Mouse (Mus musculus) kidney, postnatal 14 days (tissue): ENCODE measurements around the gene Cacng1.

Source experiments
- DNase-seq: peaks from one replicate; pipeline ENCODE4 v3.0.0; 2022; ENCODE audit warnings: mixed read lengths

Cacng1 gene

GRCm38 (mm10) chr11:107716332-107716938 is at the start of gene Cacng1:
Gene Cacng1 (minus strand): TSS chr11:107716522.
- DNase-seq: no peak

DNA sequence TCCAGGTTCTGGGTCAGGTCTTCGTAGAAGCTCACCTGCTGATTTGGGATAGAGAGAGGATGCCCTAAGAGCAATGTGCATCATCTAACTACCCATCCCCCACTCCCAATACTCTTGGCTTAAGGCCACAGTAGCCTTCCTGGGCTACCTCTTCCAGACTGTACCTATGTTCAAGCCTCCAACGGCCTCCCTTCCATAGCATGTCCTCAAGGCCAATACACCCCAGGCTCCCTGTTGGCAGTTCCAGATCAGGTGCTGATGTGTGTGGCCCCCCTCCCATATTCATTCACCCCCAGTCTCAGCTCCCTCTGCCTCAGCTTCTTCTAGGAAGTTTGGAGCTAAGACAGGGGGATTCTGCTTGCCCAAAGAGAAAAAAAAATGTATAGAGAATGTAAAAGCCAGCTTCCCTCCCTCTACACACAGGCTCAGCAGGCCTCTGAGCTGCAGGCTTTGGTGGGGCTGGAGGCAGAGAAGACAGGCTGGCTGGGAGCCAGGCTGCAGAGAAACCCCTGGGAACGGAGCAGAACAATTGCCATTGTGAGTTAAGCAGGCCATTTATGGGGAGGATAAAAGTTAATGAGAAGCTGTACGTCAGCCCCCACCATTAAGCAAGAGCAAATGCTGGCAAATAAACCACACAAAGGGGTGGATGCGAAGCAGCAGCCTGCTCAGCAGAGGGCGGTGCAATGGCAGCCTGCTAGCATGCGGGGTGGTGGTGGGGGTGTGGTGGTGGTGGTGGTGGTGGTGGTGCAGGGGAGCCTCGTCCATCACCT is 46.6 kb upstream of the Cacng1 start:
- DNase-seq: peak; percentile 36

- DNase-seq: no peak
Measured at GRCm38 (mm10) chr11:107761790-107762500, 45.6 kb upstream of the Cacng1 start.

DNA sequence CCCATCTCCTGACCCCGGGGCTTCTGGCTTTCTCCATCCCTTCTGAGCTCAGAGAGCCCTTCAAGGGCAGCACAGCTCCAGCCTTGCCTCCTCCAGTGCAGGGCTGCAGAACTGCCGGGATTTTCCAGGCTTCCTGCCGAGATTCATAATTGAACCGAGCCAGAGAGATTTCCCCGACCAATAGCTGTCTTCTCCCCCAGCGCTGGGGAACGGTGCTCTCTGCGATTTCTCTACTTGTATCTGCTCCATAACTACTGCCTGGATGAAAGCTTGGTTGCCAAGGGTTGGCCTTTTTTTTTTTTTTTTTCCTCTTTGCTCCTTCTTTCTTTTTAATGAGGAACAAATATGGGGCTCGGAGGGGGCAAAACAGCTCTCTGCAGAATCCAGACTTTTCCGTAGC is 43.7 kb upstream of the Cacng1 start:
- no peak for DNase-seq

DNA sequence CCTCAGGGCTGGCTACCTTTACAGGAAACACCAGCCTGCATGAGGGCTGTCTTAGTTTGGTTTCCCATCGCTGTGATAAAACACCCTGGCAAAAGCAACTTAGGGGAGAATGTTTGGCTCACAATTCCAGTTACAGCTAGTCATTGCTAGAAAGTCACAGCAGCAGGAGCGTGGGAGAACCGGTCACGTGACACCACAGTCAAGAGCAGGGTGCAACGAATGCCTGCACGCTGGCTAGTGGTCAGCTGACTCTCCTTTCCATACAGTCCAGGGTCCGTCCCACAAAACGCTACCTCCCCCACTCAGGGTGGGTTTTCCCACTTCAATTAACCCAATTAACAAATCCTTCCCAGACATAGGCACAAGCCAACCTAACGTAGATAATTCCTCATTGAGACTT is 43.2 kb upstream of the Cacng1 start:
- no peak for DNase-seq

GRCm38 (mm10) chr11:107749114-107749513 is 32.8 kb upstream of the Cacng1 start:
- no peak for DNase-seq

DNA sequence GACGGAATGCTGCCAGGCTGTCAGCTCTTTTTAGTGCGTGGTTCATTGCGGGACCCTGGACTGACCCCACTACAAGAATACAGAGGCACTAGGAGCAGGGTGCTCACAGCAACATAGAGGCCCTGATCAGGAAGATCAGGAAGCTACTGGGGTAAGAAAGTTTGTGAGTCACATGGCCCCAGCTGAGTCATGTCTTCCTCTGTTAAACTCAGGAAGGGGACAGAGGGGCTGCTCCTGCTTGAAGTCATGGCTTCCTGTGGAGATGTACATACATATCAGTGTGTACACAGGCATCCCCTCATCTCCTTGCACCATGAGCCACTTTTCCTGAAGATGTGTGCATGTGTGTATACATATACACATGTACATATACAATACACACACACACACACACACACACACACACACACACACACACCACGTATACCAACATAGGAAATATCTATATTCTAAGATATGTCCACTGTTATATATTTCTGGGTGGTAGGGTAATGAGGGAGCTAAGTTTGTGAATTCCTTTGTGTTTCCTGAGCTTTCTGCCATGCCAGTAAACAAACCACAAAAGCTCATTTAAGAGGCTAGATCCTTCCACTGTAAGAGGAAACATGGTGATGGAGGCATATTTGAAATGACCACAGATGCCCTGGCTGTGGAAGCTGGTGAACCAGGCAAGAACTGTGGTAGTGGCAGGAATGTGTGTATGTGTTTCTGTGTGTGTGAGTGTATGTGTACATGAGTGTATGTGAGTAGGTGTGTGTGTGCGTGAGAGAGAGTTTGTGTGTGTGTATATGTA is 32.1 kb upstream of the Cacng1 start:
- no peak for DNase-seq

- DNase-seq: peak; percentile 43
Measured at GRCm38 (mm10) chr11:107743100-107743499, 26.8 kb upstream of the Cacng1 start.

DNA sequence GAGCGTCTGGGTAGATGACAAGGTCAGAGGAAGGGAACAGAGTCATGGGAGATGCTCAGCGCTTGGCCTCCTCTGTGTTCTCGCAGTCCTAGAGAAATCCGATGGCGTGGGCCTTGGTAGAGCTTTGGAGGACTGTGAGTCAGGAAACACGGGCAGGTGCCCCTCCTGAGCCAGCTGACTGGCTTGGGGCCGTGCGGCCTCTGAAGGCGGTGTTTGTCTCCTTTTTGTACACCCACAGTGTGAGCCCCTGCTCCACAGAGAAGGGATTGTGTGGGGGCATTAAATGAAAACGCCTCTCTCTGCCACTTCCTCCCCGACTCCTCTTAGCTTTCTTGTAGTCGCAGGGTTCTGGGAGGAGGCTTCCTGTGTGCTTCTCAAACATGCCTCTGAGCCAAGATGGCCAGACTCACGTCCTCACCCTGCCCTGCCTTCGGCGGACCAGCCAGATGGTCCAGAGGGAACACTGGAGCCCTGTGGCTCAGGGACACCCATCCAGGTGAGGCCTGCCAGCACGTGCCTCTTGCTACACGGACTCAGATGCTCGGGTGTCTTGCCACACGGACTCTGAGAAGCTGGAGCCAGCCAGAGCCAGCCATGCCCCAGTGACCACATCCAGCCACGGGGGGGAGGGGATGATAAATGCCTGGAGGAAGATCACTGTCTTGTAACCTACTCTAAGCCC is 22.2 kb upstream of the Cacng1 start:
- DNase-seq: no peak

DNA sequence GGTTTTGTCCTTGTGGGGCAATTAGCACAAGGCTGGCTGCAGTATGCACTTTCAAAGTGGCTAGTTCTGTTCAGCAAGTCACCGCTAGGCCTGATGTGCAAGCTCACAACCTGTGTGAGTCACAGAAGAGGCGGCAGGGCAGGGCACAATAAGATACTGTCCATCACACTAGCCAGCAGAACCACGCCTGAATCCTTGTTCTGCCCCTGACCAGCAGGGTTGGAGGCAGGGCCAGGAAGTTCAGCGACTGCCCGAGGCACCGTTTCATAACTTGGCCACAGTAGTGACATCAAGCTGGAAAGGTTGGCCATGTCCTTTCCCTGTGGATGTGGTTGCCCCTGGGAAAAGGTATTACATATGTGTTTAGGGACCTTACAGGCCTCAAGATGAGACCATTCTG is 21.6 kb upstream of the Cacng1 start:
- DNase-seq: no peak

- DNase-seq: peak; percentile 69
Measured at GRCm38 (mm10) chr11:107734133-107734532, 17.8 kb upstream of the Cacng1 start.

DNA sequence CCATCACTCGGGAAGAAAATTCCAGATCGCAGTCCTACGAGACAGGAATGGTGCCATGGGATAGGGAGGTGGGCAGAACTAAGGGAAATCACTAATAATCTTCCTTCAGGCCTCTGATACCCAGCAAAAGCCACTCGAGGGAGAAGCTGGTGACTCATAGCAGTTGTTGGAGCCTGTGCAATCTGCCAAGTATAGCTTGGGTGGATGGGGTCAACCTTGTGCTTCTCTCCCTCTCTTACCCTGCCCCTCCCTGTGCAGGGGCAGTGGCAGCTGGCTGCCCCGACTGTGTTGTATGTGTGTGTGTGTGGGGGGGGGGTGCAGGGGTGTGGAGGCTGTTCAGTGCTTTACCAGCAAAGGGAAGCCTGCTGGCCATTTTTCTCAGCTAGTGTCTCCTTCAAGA is 15.2 kb upstream of the Cacng1 start:
- no peak for DNase-seq

DNA sequence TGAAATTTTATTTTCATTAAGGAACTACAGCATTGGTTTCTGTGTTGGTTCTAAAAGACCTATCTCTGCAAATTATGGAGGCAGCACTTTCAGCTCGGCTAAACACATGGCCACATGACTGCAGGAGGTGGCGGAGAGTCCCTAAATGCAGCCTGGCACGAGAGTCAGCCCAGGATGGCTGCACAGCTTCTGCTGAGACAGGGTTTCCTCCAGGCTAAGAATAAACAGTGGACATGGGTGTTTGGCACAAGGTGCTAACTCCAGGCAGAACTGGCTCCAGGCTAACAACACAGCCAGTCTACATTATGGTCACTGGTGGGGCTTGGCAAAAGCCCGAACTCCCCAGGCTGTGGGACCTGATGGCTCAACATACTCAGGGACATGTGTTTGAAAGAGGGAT is 14.6 kb upstream of the Cacng1 start:
- DNase-seq: peak; percentile 15

- DNase-seq: no peak
Measured at GRCm38 (mm10) chr11:107729141-107729540, 12.8 kb upstream of the Cacng1 start.

DNA sequence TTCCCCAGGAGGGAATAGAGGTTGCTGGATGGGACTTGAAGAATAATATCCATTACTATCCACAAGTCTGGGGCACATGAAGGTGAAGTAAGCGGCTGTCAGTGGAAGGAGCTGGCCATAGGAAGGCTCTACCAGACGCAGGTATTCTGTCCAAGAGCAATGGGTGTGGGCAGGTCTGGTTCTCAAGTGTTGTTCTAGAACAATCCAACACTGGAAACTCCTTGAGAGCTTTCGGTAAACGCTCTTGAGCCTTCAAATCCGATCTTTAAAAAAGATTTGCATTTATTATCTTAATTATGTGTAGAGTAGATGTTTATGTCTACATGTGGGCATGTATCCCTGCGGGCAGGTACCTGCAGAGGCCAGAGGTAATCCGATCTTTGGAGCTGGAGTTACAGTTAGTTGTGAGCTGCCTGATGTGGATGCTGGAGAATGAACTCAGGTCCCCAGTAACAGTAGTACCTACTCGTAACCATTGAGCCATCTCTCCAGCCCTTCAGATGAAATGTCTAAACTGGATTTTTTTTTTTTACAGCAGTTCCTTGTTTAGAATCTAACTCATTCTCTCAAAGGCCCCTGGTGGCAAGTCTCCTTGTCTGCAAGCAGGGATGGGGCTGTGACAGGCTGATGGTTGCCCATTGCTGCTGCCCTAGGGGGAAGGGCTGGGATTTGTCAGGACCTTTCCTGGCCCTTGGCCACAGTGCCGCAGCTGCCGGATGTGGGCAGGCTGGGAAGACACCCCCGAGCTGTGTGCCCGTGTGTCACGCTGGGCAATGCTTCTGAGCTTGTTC is 11.9 kb upstream of the Cacng1 start:
- peak; percentile 22 for DNase-seq

GRCm38 (mm10) chr11:107724603-107725002 is 8.3 kb upstream of the Cacng1 start:
- no peak for DNase-seq

DNA sequence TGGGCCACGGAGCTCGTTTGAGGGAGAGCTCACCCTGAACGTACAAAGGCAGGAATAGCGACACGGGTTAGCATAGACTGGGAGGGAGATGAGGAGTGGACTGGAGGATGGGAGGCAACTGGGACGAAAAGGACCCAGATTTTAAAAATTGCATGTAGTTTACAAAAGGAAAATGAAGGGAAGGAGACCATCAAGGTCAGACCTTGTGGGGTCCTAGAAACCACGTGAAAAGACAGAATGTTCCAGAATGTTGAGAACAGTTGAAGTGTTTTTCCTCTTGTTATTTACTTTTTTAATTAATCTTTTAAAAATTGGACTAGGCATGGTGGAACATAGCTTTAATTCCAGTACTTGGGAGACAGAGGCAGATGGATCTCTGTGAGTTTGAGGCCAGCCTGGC is 4.7 kb upstream of the Cacng1 start:
- DNase-seq: no peak

- no peak for DNase-seq
Measured at GRCm38 (mm10) chr11:107720264-107721021, 4.1 kb upstream of the Cacng1 start.

- no peak for DNase-seq
Measured at GRCm38 (mm10) chr11:107714368-107714767, 2.0 kb downstream of the Cacng1 start.

- no peak for DNase-seq
Measured at GRCm38 (mm10) chr11:107710379-107710778, 5.9 kb downstream of the Cacng1 start.
